Comparison of ENCODE assay signal across 9 mouse cellular contexts in the genomic region with DNA sequence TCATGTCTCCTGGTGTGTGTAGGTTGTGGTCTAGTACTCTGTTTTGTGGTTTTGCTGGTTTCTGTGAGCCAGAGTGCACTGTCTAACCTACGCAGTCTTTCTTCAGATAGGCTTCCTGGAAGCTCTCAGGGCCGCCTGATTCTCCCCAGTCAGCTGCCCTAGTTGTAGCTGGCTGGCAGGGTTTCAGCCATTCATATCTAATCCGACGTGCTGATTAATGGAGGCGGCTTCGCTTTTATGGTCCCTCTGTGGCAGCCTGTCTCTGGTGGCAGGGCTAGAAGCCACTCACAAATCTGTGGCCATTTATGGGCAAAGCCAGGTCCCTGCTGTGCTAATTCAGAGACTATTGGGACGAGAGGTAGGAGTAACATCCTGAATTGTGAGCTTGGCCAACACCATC. TPM values are rescaled to one million over a fixed set of nuclear protein-coding genes. Genes with fewer than 3 reads are reported as not detected.
DNase-seq lines count a peak whose midpoint lies in the region; ATAC-seq and TF ChIP-seq lines count a peak whose summit lies in the region.
"Had no signal": no experiment of that assay in that cellular context is flagged by ENCODE, and none has a peak within 500 bp of the region (broad histone marks: within the 10 kb centered on the region; RNA-seq: fewer than 3 reads in every experiment).

No protein-coding gene starts in this region.

- no peak for ATAC-seq in lung, embryonic 14.5 days (ENCODE audit: insufficient read depth)
- peak; percentile 73 for ATAC-seq in heart, embryonic 14.5 days (ENCODE audit: insufficient number of reproducible peaks, insufficient read depth, low FRiP score, low read depth)
- ATAC-seq in midbrain, postnatal 0 days (ENCODE audit: low FRiP score) = no peak
- ATAC-seq in liver, embryonic 11.5 days (replicated peaks; ENCODE audit: low FRiP score) = no peak

- no peaks in the 10 kb centered on the region for H3K9me3 ChIP-seq in lung, embryonic 14.5 days (ENCODE audit: low read depth, low read length)
- no peaks in the 10 kb centered on the region for H3K9me3 ChIP-seq in heart, embryonic 14.5 days (ENCODE audit: control insufficient read depth, low read length)
- no peaks in the 10 kb centered on the region for H3K9me3 ChIP-seq in midbrain, postnatal 0 days (ENCODE audit: low read length)
- H3K9me3 ChIP-seq in liver, embryonic 11.5 days (ENCODE audit: control insufficient read depth, low read length) = no peaks in the 10 kb centered on the region

- H3K36me3 ChIP-seq in lung, embryonic 14.5 days (ENCODE audit: insufficient read depth) = no peaks in the 10 kb centered on the region
- H3K36me3 ChIP-seq in heart, embryonic 14.5 days (ENCODE audit: control insufficient read depth, insufficient read depth, low read length) = no peaks in the 10 kb centered on the region
- peaks cover 2% of the 10 kb centered on the region; the same call in 1 of the 2 replicates for H3K36me3 ChIP-seq in midbrain, postnatal 0 days (ENCODE audit: insufficient read depth, low read length)
- H3K36me3 ChIP-seq in liver, embryonic 11.5 days (ENCODE audit: control insufficient read depth, insufficient read depth, low read length) = no peaks in the 10 kb centered on the region

- H3K4me2 ChIP-seq in lung, embryonic 14.5 days = no peak overlapping the region
- H3K4me2 ChIP-seq in heart, embryonic 14.5 days (ENCODE audit: low read length) = peak overlapping the region; percentile 9
- no peak overlapping the region for H3K4me2 ChIP-seq in midbrain, postnatal 0 days (ENCODE audit: low read depth, low read length, poor library complexity, severe bottlenecking)
- H3K4me2 ChIP-seq in liver, embryonic 11.5 days = no peak overlapping the region

- no peak overlapping the region for H3K4me3 ChIP-seq in lung, embryonic 14.5 days (ENCODE audit: low read depth, low read length)
- H3K4me3 ChIP-seq in heart, embryonic 14.5 days (ENCODE audit: control insufficient read depth in 1 of 2, insufficient read depth in 1 of 2, low read depth in 1 of 2, low read length in 2 of 2) = no peak overlapping the region
- no peak overlapping the region for H3K4me3 ChIP-seq in midbrain, postnatal 0 days (ENCODE audit: low read depth, low read length)
- no peak overlapping the region for H3K4me3 ChIP-seq in liver, embryonic 11.5 days (ENCODE audit: low read depth, low read length)

- TF ChIP-seq CTCF in lung, embryonic 14.5 days (IDR thresholded peaks at IDR 0.05; ENCODE audit: low read depth) = no peak
- peak; percentile 3; the same call in 1 of the 2 replicates for TF ChIP-seq CTCF in midbrain, postnatal 0 days (IDR thresholded peaks at IDR 0.05)

- H3K4me1 ChIP-seq in lung, embryonic 14.5 days (ENCODE audit: insufficient read depth) = 0 out of 2 replicates have a peak, but pooled peaks cover 6% of the 10 kb centered on the region
- peaks cover 32 to 38% of the 10 kb centered on the region in 2 experiments for H3K4me1 ChIP-seq in heart, embryonic 14.5 days (ENCODE audit: control insufficient read depth in 2 of 2, insufficient read depth in 2 of 2, low read length in 2 of 2)
- H3K4me1 ChIP-seq in midbrain, postnatal 0 days (ENCODE audit: insufficient read depth, low read length) = no peaks in the 10 kb centered on the region
- peaks cover 13% of the 10 kb centered on the region for H3K4me1 ChIP-seq in liver, embryonic 11.5 days (replicated peaks; ENCODE audit: control insufficient read depth, insufficient read depth, low read length)

- WGBS in lung, embryonic 14.5 days = 53% methylated on average over 7 of the region's 7 CpGs
- 6% methylated on average over 7 of the region's 7 CpGs for WGBS in heart, embryonic 14.5 days
- 26% methylated on average over 7 of the region's 7 CpGs for WGBS in midbrain, postnatal 0 days
- 34% methylated on average over 7 of the region's 7 CpGs for WGBS in liver, embryonic 11.5 days

- peak overlapping the region; percentile 70; the same call in 1 of the 2 replicates for H3K27ac ChIP-seq in lung, embryonic 14.5 days (ENCODE audit: low read depth)
- peak overlapping the region; percentile 81 to 86 for H3K27ac ChIP-seq in heart, embryonic 14.5 days (replicated peaks in 1 of 2; ENCODE audit: control insufficient read depth in 1 of 2, insufficient read depth in 1 of 2, low read depth in 2 of 2, low read length in 2 of 2)
- H3K27ac ChIP-seq in midbrain, postnatal 0 days (ENCODE audit: low read depth, low read length) = no peak overlapping the region
- no peak overlapping the region for H3K27ac ChIP-seq in liver, embryonic 11.5 days (ENCODE audit: low read depth, low read length)

- DNase-seq in lung, embryonic 14.5 days = peak; percentile 41
- no peak for DNase-seq in lung, postnatal 10 days
- peak; percentile 29 for DNase-seq in brain, adult 2 months (ENCODE audit: low read depth, low spot score)
- peak; percentile 71 for DNase-seq in midbrain, postnatal 0 days (ENCODE audit: low spot score)
- DNase-seq in layer of hippocampus, adult 18-20 months (ENCODE audit: low spot score in 2 of 2) = no peak
- no peak for DNase-seq in gastrocnemius, postnatal 10 days
- no peak for DNase-seq in liver, embryonic 11.5 days (ENCODE audit: low spot score)
- DNase-seq: thymus, adult 2 months had no signal

- no peaks in the 10 kb centered on the region for H3K27me3 ChIP-seq in lung, embryonic 14.5 days (ENCODE audit: insufficient read depth, low read length)
- H3K27me3 ChIP-seq in heart, embryonic 14.5 days (ENCODE audit: control insufficient read depth, insufficient read depth, low read length) = no peaks in the 10 kb centered on the region
- no peaks in the 10 kb centered on the region for H3K27me3 ChIP-seq in midbrain, postnatal 0 days (ENCODE audit: insufficient read depth, low read length)
- no peaks in the 10 kb centered on the region for H3K27me3 ChIP-seq in liver, embryonic 11.5 days (replicated peaks; ENCODE audit: control insufficient read depth, insufficient read depth, low read length)

- H3K9ac ChIP-seq in lung, embryonic 14.5 days = no peak overlapping the region
- 0 out of 2 replicates have a peak overlapping the region, but pooled peaks have one; percentile 32 for H3K9ac ChIP-seq in heart, embryonic 14.5 days (ENCODE audit: low read length)
- no peak overlapping the region for H3K9ac ChIP-seq in midbrain, postnatal 0 days (replicated peaks; ENCODE audit: low read length, poor library complexity, severe bottlenecking)
- H3K9ac ChIP-seq in liver, embryonic 11.5 days (ENCODE audit: low read depth, low read length) = no peak overlapping the region

RNA-seq across cellular contexts. Expression of a gene that starts 16.3 kb away (rescaled TPM):
- polyA plus RNA-seq in lung, embryonic 14.5 days (2014; fragmentation: Nextera tagmentation; extraction: Ambion mirVana) = 28.7 and 30.0 TPM in 2 replicates
- polyA plus RNA-seq in heart, embryonic 14.5 days (2014; fragmentation: Nextera tagmentation; extraction: Ambion mirVana) = 15.2 and 16.1 TPM in 2 replicates
- total RNA-seq in midbrain, postnatal 0 days (2014; rRNA removed) = 6.9 and 8.2 TPM in 2 replicates
- 0.82 and 1.1 TPM in 2 replicates for polyA plus RNA-seq in midbrain, postnatal 0 days (2015; fragmentation: Nextera tagmentation; extraction: Ambion mirVana)
- 1 to 10 TPM; 2.5 to 5.4 TPM for total RNA-seq in layer of hippocampus, adult 18-20 months (2021)
- 10 to 100 TPM; 27.0 to 31.1 TPM for total RNA-seq in gastrocnemius, postnatal 10 days (2021)
- polyA plus RNA-seq in liver, embryonic 11.5 days (2014; fragmentation: Nextera tagmentation; extraction: Ambion mirVana) = 6.2 and 7.0 TPM in 2 replicates

Comparison
In these comparisons a context has a peak if more than half of its experiments do, and no peak if none do; other contexts are left out.
1. DNase-seq: peak in lung, embryonic 14.5 days (single experiment), brain, adult 2 months (single experiment) and midbrain, postnatal 0 days (single experiment); none in lung, postnatal 10 days (single experiment), layer of hippocampus, adult 18-20 months (0 of 2), gastrocnemius, postnatal 10 days (single experiment) and liver, embryonic 11.5 days (single experiment).
2. H3K27ac ChIP-seq: peak in lung, embryonic 14.5 days (single experiment) and heart, embryonic 14.5 days (2 of 2); none in midbrain, postnatal 0 days (single experiment) and liver, embryonic 11.5 days (single experiment).